Mouse (Mus musculus) frontal cortex, adult (tissue): ENCODE data around the gene Akap5.

Experiments used
- ATAC-seq: cut with Nextera tagmentation; 2 replicates; pipeline ENCODE4 v1.9.2; 2017; ENCODE audit warnings: mild to moderate bottlenecking, moderate library complexity, mixed read lengths; ENCODE audit not compliant: low TSS enrichment

Akap5 gene

GRCm38 (mm10) chr12:76310633-76311032 lies 14.1 kb upstream of the Akap5 start:
- no peak for ATAC-seq

GRCm38 (mm10) chr12:76311227-76311626 lies 13.5 kb upstream of the Akap5 start:
- ATAC-seq: no peak

DNA sequence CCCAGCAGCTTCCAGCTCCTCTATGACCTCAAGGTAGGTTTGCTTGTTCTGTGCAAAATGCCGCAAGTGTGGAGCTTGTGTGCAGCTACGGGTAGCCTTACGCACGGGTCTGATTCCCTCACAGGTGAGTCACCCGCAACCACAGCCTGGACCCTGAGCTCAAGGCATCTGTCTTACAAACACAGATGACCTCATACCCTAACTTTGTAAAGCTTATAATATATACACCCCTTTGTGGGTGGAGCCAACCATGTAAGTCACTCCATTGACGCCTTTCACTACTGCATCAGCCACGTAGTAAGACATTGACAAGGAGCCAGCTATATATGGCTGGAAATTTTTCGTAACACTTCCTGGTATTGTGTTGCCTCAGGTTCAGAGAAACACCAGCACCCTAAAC lies 12.7 kb upstream of the Akap5 start:
- ATAC-seq: no peak

- ATAC-seq: peak; percentile 17; the same call in 1 of the 2 replicates
These were observed 6.1 kb upstream of the Akap5 start for GRCm38 (mm10) chr12:76318282-76319212.

- peak; percentile 76 for ATAC-seq
These were observed 1.9 kb downstream of the Akap5 start for GRCm38 (mm10) chr12:76326437-76327220.

GRCm38 (mm10) chr12:76328567-76329354 lies 4.1 kb downstream of the Akap5 start:
- ATAC-seq: no peak

- no peak for ATAC-seq
These were observed 9.0 kb downstream of the Akap5 start for GRCm38 (mm10) chr12:76333688-76334087.

- no peak for ATAC-seq
These were observed 10.9 kb downstream of the Akap5 start for GRCm38 (mm10) chr12:76335641-76336040.

GRCm38 (mm10) chr12:76336111-76336965 lies 11.6 kb downstream of the Akap5 start:
- ATAC-seq: no peak

GRCm38 (mm10) chr12:76341080-76341479 lies 16.4 kb downstream of the Akap5 start:
- ATAC-seq: peak; percentile 68

DNA sequence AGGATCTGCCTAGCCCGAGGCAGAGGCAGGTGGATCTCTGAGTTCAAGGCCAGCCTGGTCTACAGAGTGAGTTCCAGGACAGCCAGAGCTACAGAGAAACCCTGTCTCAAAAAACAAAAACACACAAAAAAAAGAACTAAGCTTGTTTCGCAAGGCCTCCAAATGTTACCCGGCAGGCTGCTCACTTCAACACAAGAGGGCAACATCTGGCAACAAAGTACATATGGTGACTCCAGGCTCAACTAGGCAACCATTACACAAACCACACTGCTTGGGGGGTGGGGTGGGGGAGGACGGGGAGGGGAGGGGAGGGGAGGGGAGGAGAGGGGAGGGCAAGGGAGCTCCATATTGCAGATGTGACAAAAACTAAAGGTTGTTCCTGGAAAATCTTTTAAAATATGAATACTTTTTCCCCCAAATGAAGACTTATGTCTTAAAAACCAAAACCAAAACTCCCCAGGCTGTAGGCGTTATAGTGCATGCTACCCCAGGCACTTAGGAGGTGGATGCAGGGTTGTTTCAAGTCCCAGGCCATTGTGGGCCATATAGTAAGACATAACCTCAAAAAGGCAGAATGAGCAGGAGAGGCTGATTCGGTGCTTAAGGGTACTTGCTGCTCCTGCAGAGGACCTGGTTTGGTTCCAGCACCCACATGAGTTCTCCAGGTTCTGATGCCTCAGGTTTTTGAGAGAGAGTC lies 21.2 kb downstream of the Akap5 start:
- no peak for ATAC-seq

- ATAC-seq: no peak
These were observed 25.1 kb downstream of the Akap5 start for GRCm38 (mm10) chr12:76349680-76350220.

DNA sequence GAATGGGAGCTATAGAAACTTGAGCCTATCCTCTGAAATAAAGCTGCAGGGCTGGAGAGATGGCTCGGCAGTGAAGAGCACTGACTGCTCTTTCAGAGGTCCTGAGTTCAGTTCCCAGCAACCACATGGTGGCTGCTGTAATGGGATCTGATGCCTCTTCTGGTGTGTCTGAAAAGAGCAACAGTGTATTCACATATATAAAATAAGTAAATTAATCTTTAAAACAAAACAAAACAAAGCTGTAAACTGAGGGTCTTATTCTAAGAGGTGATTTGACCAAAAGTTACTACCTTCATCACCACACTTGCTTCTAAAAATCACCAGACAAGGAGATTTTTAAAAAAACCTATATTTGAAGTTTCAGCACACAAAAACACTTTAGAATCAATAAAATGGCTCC lies 36.2 kb downstream of the Akap5 start:
- no peak for ATAC-seq

DNA sequence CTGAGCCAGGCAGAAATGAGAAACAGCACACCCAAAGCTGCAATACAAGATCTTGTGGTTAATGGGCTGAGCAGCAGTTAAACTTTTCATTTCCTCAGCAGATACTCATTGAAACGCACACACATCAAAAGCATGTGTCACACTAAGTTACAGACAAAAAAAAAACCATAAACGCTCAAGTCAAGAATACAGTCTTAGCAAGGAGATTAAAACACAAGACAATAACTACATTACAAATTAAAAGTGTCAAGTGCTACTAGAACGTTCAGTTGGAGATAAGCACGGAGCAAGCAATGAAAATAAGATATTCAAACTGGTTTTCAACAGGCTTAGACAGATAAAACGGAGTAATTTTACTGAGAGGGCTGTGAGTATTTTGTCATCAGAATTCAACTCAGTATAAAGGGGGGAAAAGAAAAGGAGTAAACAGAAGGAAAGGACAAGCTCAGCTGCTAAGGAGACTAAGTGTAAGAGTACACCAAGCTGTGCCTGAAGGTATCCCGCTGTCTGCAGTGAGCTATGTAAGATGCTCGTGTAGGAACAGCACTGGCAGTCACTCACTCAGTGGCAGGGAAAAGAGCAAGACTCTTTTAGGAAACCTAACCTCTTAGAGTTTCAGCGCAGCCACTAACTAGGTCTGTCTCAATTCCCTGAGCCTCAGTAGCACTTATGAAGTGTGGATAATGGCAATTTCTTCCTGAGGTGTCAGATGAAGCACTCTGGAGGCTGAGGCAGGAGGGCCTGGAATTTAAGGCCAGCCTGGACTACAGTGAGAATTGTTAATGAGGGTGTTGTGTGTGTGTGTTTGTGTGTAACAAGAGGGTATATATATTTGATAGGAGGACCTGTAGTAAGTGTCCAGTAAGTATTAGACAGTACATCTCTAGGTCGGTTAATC lies 37.0 kb downstream of the Akap5 start:
- ATAC-seq: no peak

DNA sequence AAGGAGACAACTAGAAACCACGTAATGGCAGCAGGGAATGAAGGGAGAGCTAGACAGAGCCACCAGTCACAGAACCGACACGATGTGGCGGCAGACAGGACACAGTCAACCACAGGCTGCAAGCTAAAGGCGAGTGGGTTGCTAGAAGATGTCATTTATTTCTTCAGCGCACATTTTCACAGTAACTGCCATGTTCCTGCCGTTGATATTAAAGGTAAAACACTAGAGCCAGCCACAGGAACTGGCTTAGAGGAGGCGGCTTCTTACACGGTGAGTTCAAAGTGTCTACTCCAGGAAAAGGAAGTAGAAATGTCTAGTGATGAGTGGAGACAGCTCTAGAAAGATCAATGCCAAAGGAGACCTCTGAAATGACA lies 37.6 kb downstream of the Akap5 start:
- no peak for ATAC-seq

DNA sequence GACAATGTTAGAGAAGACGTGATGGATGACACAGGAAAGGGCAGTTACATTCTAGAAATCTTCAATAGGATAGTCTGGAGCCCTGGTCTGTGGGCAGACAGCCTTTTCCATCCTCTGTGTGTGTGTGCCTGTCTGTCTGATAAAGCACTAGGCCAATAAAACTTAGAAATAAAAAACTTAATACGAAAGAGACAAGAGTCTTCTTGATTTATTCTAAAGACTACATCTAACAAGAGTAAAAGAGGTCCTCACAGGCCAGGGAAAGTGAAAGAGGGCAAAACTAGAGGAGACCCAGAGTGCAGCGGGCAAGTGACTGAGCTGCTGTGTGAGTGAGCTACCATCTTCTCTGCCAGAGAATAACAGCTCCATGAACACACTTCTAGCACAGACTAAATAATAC lies 41.6 kb downstream of the Akap5 start:
- ATAC-seq: no peak

DNA sequence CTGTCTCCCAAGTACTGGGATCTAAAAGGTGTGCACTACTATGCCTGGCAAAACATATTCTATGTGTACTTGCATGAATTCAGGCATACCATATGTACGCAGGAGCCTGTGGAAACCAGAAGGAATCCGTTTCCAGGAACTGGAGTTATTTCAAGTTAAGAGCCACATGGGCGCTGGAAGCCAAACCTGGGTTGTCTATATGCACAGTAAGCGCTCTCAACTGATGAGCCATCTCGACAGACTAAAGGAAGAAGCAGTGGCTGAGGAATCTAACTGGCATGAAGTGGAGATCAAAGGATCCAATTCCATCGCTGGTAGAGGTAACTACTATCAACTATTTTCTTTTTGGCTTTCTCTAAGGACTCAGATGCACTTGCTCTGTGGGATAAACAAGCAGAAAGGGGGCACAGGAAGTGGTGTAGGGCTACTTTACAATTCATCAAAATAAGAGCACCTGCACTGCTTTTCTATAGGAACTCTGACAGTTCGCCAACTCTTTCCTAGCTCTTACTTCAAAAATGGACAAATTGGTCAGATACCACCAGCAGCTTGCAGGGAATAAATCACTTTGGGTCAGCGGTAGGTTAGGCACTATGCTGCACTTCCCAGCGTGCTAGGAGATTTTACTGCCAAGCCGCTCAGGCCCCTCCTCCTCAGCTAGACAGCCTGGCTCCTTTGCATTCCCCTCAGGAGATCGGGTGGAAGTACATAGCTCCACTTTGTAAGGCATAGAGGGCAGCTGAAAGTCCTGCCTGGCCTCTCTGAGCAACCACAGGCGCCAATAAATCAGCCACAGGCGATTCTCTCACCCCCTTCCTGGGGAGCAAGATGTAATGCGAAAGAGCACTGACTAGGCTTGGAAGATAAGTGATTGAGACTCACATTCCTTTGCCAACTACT lies 42.7 kb downstream of the Akap5 start:
- no peak for ATAC-seq

DNA sequence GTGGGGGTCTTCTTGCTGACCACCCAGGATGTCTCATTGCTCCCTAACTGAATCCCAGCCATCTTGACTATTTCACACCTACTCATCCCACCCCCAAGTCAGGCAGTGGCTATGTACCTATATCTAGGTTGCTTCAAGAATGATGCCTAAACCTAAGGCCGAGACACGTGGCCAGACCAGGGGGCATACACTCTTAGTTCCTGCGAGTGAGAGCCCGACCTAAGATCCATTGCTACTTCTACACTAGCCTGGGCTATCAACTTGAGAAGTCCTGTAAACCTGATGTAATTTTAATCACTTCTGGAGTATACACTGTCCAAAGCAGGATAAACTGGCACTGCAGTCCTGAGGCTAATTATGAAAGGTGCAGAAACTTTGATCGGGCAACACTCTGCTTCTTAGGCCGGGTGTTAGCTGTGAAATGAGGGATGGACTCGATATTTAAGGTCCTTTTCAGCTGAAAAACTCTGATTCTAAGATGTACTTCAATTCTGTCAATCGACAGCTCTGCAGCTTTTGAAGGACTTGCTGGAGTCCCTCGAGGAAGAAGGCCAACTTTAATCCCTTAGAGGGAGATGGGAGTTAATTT lies 43.6 kb downstream of the Akap5 start:
- ATAC-seq: no peak
